Comparison of ENCODE assay signal across 11 mouse cellular contexts in genomic region chr8:121673917-121674316, GRCm38 (mm10). TPM values are rescaled to one million over a fixed set of nuclear protein-coding genes. Genes with fewer than 3 reads are reported as not detected.
DNase-seq lines count a peak whose midpoint lies in the region; ATAC-seq and TF ChIP-seq lines count a peak whose summit lies in the region.
"Had no signal": no experiment of that assay in that cellular context is flagged by ENCODE, and none has a peak within 500 bp of the region (broad histone marks: within the 10 kb centered on the region; RNA-seq: fewer than 3 reads in every experiment).

No protein-coding gene starts in this region.

- H3K9ac ChIP-seq in heart, adult 2 months (ENCODE audit: low read depth, low read length) = no peak overlapping the region
- no peak overlapping the region for H3K9ac ChIP-seq in heart, embryonic 11.5 days (ENCODE audit: low read depth, low read length)
- H3K9ac ChIP-seq: liver, embryonic 15.5 days had no signal

- TF ChIP-seq EP300 in heart, adult 2 months (IDR thresholded peaks at IDR 0.05; ENCODE audit: insufficient read depth, low read depth, low read length) = no peak

- H3K27ac ChIP-seq in gastrocnemius, adult 2 months = 0 out of 2 replicates have a peak overlapping the region, but pooled peaks have one; percentile 28
- H3K27ac ChIP-seq in heart, adult 2 months = no peak overlapping the region
- no peak overlapping the region for H3K27ac ChIP-seq in heart, embryonic 11.5 days (ENCODE audit: low read depth, low read length)
- H3K27ac ChIP-seq: liver, embryonic 15.5 days had no signal

- no peak overlapping the region for H3K4me2 ChIP-seq in heart, embryonic 11.5 days
- H3K4me2 ChIP-seq: liver, embryonic 15.5 days had no signal

- no peak for TF ChIP-seq CTCF in gastrocnemius, adult 2 months (IDR thresholded peaks at IDR 0.05)
- no peak for TF ChIP-seq CTCF in heart, adult 2 months (IDR thresholded peaks at IDR 0.05)

- no peak for DNase-seq in gastrocnemius, adult 2 months
- DNase-seq in gastrocnemius, postnatal 14 days = no peak
- DNase-seq in right cerebral cortex, adult 2 months (ENCODE audit: low spot score in 2 of 2) = peak; percentile 44 to 50
- no peak for DNase-seq in right cerebral cortex, postnatal 14 days
- DNase-seq in lung, postnatal 10 days = peak; percentile 52
- no peak for DNase-seq in ovary, postnatal 36 days (ENCODE audit: low spot score)
- no peak for DNase-seq in heart, adult 2 months

- H3K79me2 ChIP-seq in heart, adult 2 months (replicated peaks; ENCODE audit: control insufficient read depth, insufficient read depth, low read length) = no peaks in the 10 kb centered on the region

- H3K36me3 ChIP-seq in heart, adult 2 months (ENCODE audit: control insufficient read depth, insufficient read depth, low read length) = no peaks in the 10 kb centered on the region
- H3K36me3 ChIP-seq in heart, embryonic 11.5 days (ENCODE audit: control insufficient read depth, insufficient read depth, low read length) = no peaks in the 10 kb centered on the region
- H3K36me3 ChIP-seq: liver, embryonic 15.5 days had no signal

- no peak overlapping the region for H3K4me3 ChIP-seq in gastrocnemius, adult 2 months
- no peak overlapping the region for H3K4me3 ChIP-seq in heart, adult 2 months
- no peak overlapping the region for H3K4me3 ChIP-seq in heart, embryonic 11.5 days (ENCODE audit: low read depth, low read length)
- H3K4me3 ChIP-seq: liver, embryonic 15.5 days had no signal

- H3K9me3 ChIP-seq in heart, embryonic 11.5 days (replicated peaks; ENCODE audit: control insufficient read depth, low read length) = no peaks in the 10 kb centered on the region
- H3K9me3 ChIP-seq: liver, embryonic 15.5 days had no signal

- no peak for TF ChIP-seq POLR2A in heart, adult 2 months (IDR thresholded peaks at IDR 0.05; ENCODE audit: insufficient read depth, low read depth, low read length)

- H3K4me1 ChIP-seq in heart, adult 2 months (ENCODE audit: control insufficient read depth, insufficient read depth, low read length) = peaks cover 6% of the 10 kb centered on the region
- H3K4me1 ChIP-seq in heart, embryonic 11.5 days (ENCODE audit: control insufficient read depth, insufficient read depth, low read length) = peaks cover 3% of the 10 kb centered on the region
- H3K4me1 ChIP-seq: liver, embryonic 15.5 days had no signal

- ATAC-seq in heart, embryonic 11.5 days (replicated peaks; ENCODE audit: insufficient number of reproducible peaks, low FRiP score, low TSS enrichment) = no peak

- H3K27me3 ChIP-seq in heart, adult 2 months (ENCODE audit: control insufficient read depth, insufficient read depth, low read length) = no peaks in the 10 kb centered on the region
- peaks cover 6% of the 10 kb centered on the region for H3K27me3 ChIP-seq in heart, embryonic 11.5 days (ENCODE audit: control insufficient read depth, insufficient read depth, low read length)

- intact Hi-C loops in gastrocnemius, adult 2 months (cut with DNase I) = no loop called here
- intact Hi-C loops in gastrocnemius, postnatal 14 days (cut with DNase I; ENCODE audit: low total_unique reads) = no loop called here
- intact Hi-C loops in heart, adult 2 months (cut with DNase I) = loop anchor here (5.0 kb wide), 1 partner anchor 72 kb away; no protein-coding TSS in a partner anchor

- WGBS in heart, adult 2 months = 69% methylated on average over 5 of the region's 5 CpGs
- WGBS in heart, embryonic 11.5 days (ENCODE audit: insufficient replicate concordance) = 77% methylated on average over 5 of the region's 5 CpGs

RNA-seq across cellular contexts. Expression of gene Zcchc14, which starts 21.2 kb away (rescaled TPM):
- total RNA-seq in gastrocnemius, adult 2 months (2021) = 10 to 100 TPM; 18.8 to 22.3 TPM
- 10 to 100 TPM; 19.8 to 20.4 TPM for total RNA-seq in gastrocnemius, postnatal 14 days (2021)
- total RNA-seq in heart, adult 2 months (2021) = 10 to 100 TPM; 28.5 to 30.0 TPM
- 17.6 and 22.1 TPM in 2 replicates for polyA plus RNA-seq in heart, adult 2 months (2012; rRNA removed)
- 11.4 and 14.2 TPM in 2 replicates for polyA plus RNA-seq in heart, embryonic 11.5 days (2014; fragmentation: Nextera tagmentation; extraction: Ambion mirVana)

RNA-seq across cellular contexts. Expression of gene Jph3, which starts 55.5 kb away (rescaled TPM):
- total RNA-seq in gastrocnemius, adult 2 months (2021) = not detected
- under 1 TPM in 1 of 2 experiments, not detected in 1; 0.09 TPM for total RNA-seq in gastrocnemius, postnatal 14 days (2021)
- total RNA-seq in heart, adult 2 months (2021) = under 1 TPM in 1 of 2 experiments, not detected in 1; 0.11 TPM
- 0.09 and 0.10 TPM in 2 replicates for polyA plus RNA-seq in heart, adult 2 months (2012; rRNA removed)
- 0.46 and 0.66 TPM in 2 replicates for polyA plus RNA-seq in heart, embryonic 11.5 days (2014; fragmentation: Nextera tagmentation; extraction: Ambion mirVana)
- total RNA-seq: common myeloid progenitor, adult 5-6 weeks; heart, postnatal 25 days had no signal

Comparison
In these comparisons a context has a peak if more than half of its experiments do, and no peak if none do; other contexts are left out.
1. DNase-seq: peak in right cerebral cortex, adult 2 months (2 of 2) and lung, postnatal 10 days (single experiment); none in gastrocnemius, adult 2 months (single experiment), gastrocnemius, postnatal 14 days (single experiment), right cerebral cortex, postnatal 14 days (single experiment), ovary, postnatal 36 days (single experiment) and heart, adult 2 months (0 of 2).